Mouse (Mus musculus): ENCODE results near the gene Cmc4.

Cmc4 gene

GRCm38 (mm10) chrX:75415936-75416785 is at the start of gene Cmc4, which contains the start of the genes Mtcp1 and Brcc3:
Gene Cmc4, minus strand, starts transcription at chrX:75416584.
Gene Mtcp1, minus strand, starts transcription at chrX:75416588.
Gene Brcc3, plus strand, starts transcription at chrX:75416628.
- peak; percentile 86 for DNase-seq (ENCODE audit: low spot score)

- no peak for DNase-seq (ENCODE audit: low spot score)
Observed at GRCm38 (mm10) chrX:75454597-75454996, 38.2 kb upstream of the Cmc4 start.

- DNase-seq (ENCODE audit: low spot score) = no peak
Observed at GRCm38 (mm10) chrX:75409711-75410110, 6.7 kb downstream of the Cmc4 start.

- no peak for DNase-seq (ENCODE audit: low spot score)
Observed at GRCm38 (mm10) chrX:75403350-75403749, 13.0 kb downstream of the Cmc4 start.

- no peak for DNase-seq (ENCODE audit: low spot score)
Observed at GRCm38 (mm10) chrX:75402668-75403067, 13.7 kb downstream of the Cmc4 start.

GRCm38 (mm10) chrX:75399471-75399870 is 16.9 kb downstream of the Cmc4 start:
- DNase-seq (ENCODE audit: low spot score) = no peak

- DNase-seq (ENCODE audit: low spot score) = peak; percentile 77
Observed at GRCm38 (mm10) chrX:75382195-75382771, 34.1 kb downstream of the Cmc4 start, which contains the start of the genes Fundc2 and F8. Gene Fundc2, plus strand, starts transcription at chrX:75382399. Gene F8, minus strand, starts transcription at chrX:75382615.

- no peak for DNase-seq (ENCODE audit: low spot score)
Observed at GRCm38 (mm10) chrX:75381699-75382098, 34.7 kb downstream of the Cmc4 start.

- DNase-seq (ENCODE audit: low spot score) = no peak
Observed at GRCm38 (mm10) chrX:75381176-75381575, 35.2 kb downstream of the Cmc4 start.

GRCm38 (mm10) chrX:75376815-75377214 is 39.6 kb downstream of the Cmc4 start:
- no peak for DNase-seq (ENCODE audit: low spot score)

- DNase-seq (ENCODE audit: low spot score) = no peak
Observed at GRCm38 (mm10) chrX:75372666-75373425, 43.5 kb downstream of the Cmc4 start.

- DNase-seq (ENCODE audit: low spot score) = no peak
Observed at GRCm38 (mm10) chrX:75370197-75370596, 46.2 kb downstream of the Cmc4 start.

Data from urinary bladder, postnatal 14 days (tissue).